Mouse (Mus musculus) megakaryocyte, embryonic 14.5 days (primary cell): ENCODE measurements around the gene Mark2.

Experiments used
- FLI1 ChIP-seq: IDR thresholded peaks from 2 replicates; pipeline ENCODE4 v1.6.1; 2012; ENCODE audit warnings: low read length, inconsistent platforms, mixed read lengths
- GATA1 ChIP-seq: IDR thresholded peaks from 3 replicates; pipeline ENCODE4 v1.6.1; 2012; ENCODE audit warnings: mixed read lengths, low read length, inconsistent platforms, borderline replicate concordance

- TF ChIP-seq GATA1 (no peak), FLI1 (no peak)
These were observed 11.3 kb upstream of the Mark2 start for GRCm38 (mm10) chr19:7352809-7353495.
